Mouse (Mus musculus): ENCODE data around the gene Fry. TPM values are rescaled to one million over a fixed set of nuclear protein-coding genes. Genes with fewer than 3 reads are reported as not detected.

The Fry gene
- polyA plus RNA-seq, 1 experiment: 8.8 TPM

- DNase-seq (ENCODE audit: low read depth, low spot score): no peak
- 64% methylated on average over 9 of the region's 9 CpGs for WGBS
These were observed 7.5 kb downstream of the Fry start for GRCm38 (mm10) chr5:150125920-150126319.

GRCm38 (mm10) chr5:150128432-150128831 lies 10.0 kb downstream of the Fry start:
- DNase-seq (ENCODE audit: low read depth, low spot score): no peak

GRCm38 (mm10) chr5:150130144-150130543 lies 11.7 kb downstream of the Fry start:
- no peak for DNase-seq (ENCODE audit: low read depth, low spot score)
- 48% methylated on average over 7 of the region's 7 CpGs for WGBS

More at GRCm38 (mm10) chr5:150128432-150128831, 10.0 kb downstream of the Fry start:
- 91% methylated on average over 8 of the region's 8 CpGs for WGBS

GRCm38 (mm10) chr5:150131166-150131565 lies 12.7 kb downstream of the Fry start:
- no peak for DNase-seq (ENCODE audit: low read depth, low spot score)
- 81% methylated on average over 7 of the region's 7 CpGs for WGBS

GRCm38 (mm10) chr5:150134651-150135050 lies 16.2 kb downstream of the Fry start:
- whole genome bisulfite sequencing: 85% methylated on average over 3 of the region's 3 CpGs
- DNase-seq (ENCODE audit: low read depth, low spot score): no peak

GRCm38 (mm10) chr5:150135529-150135928 lies 17.1 kb downstream of the Fry start:
- no peak for DNase-seq (ENCODE audit: low read depth, low spot score)
- WGBS: 82% methylated on average over 13 of the region's 13 CpGs

GRCm38 (mm10) chr5:150137772-150138451 lies 19.5 kb downstream of the Fry start:
- DNase-seq (ENCODE audit: low read depth, low spot score): no peak
- WGBS: 72% methylated on average over 9 of the region's 9 CpGs

- DNase-seq (ENCODE audit: low read depth, low spot score): no peak
- 52% methylated on average over 2 of the region's 2 CpGs for whole genome bisulfite sequencing
These were observed 22.1 kb downstream of the Fry start for GRCm38 (mm10) chr5:150140513-150140912.

- no peak for DNase-seq (ENCODE audit: low read depth, low spot score)
- 84% methylated on average over 3 of the region's 3 CpGs for WGBS
These were observed 27.5 kb downstream of the Fry start for GRCm38 (mm10) chr5:150145967-150146366.

- DNase-seq (ENCODE audit: low read depth, low spot score): no peak
- 85% methylated on average over 4 of the region's 4 CpGs for WGBS
These were observed 28.2 kb downstream of the Fry start for GRCm38 (mm10) chr5:150146612-150147011.

GRCm38 (mm10) chr5:150149725-150150124 lies 31.3 kb downstream of the Fry start:
- whole genome bisulfite sequencing: 26% methylated on average over 11 of the region's 11 CpGs
- no peak for DNase-seq (ENCODE audit: low read depth, low spot score)

- DNase-seq (ENCODE audit: low read depth, low spot score): no peak
- 93% methylated on average over 4 of the region's 4 CpGs for WGBS
These were observed 32.5 kb downstream of the Fry start for GRCm38 (mm10) chr5:150150986-150151385.

- no peak for DNase-seq (ENCODE audit: low read depth, low spot score)
These were observed 33.8 kb downstream of the Fry start for GRCm38 (mm10) chr5:150152071-150152879.

GRCm38 (mm10) chr5:150152880-150153281 lies 34.4 kb downstream of the Fry start:
- DNase-seq (ENCODE audit: low read depth, low spot score): no peak
- WGBS: 68% methylated on average over 10 of the region's 10 CpGs

More at GRCm38 (mm10) chr5:150152071-150152879, 33.8 kb downstream of the Fry start:
- 42% methylated on average over 22 of the region's 22 CpGs for WGBS

- 83% methylated on average over 8 of the region's 8 CpGs for WGBS
These were observed 36.9 kb downstream of the Fry start for GRCm38 (mm10) chr5:150155388-150155787.

GRCm38 (mm10) chr5:150156063-150156786 lies 37.8 kb downstream of the Fry start:
- no peak for DNase-seq (ENCODE audit: low read depth, low spot score)
- WGBS: 85% methylated on average over 16 of the region's 16 CpGs

More at GRCm38 (mm10) chr5:150155388-150155787, 36.9 kb downstream of the Fry start:
- no peak for DNase-seq (ENCODE audit: low read depth, low spot score)

- no peak for DNase-seq (ENCODE audit: low read depth, low spot score)
- 44% methylated on average over 6 of the region's 6 CpGs for WGBS
These were observed 39.2 kb downstream of the Fry start for GRCm38 (mm10) chr5:150157682-150158081.

- WGBS: 56% methylated on average over 5 of the region's 5 CpGs
These were observed 40.7 kb downstream of the Fry start for GRCm38 (mm10) chr5:150159151-150159550.

GRCm38 (mm10) chr5:150161193-150161592 lies 42.7 kb downstream of the Fry start:
- no peak for DNase-seq (ENCODE audit: low read depth, low spot score)
- WGBS: 76% methylated on average over 6 of the region's 6 CpGs

More at GRCm38 (mm10) chr5:150159151-150159550, 40.7 kb downstream of the Fry start:
- no peak for DNase-seq (ENCODE audit: low read depth, low spot score)

- WGBS: 51% methylated on average over 5 of the region's 5 CpGs
- DNase-seq (ENCODE audit: low read depth, low spot score): no peak
These were observed 43.5 kb downstream of the Fry start for GRCm38 (mm10) chr5:150161898-150162297.

All from large intestine, adult 2 months (tissue).